Mouse (Mus musculus) spleen, postnatal 14 days (tissue): Measurements from ENCODE around the gene Prelid3b.
A peak's percentile ranks its signal among the peaks of the same experiment; 100 is the strongest.

Experiments used
- DNase-seq, 2 experiments: peaks; one replicate each; pipeline ENCODE4 v3.0.0; 2021 to 2022; ENCODE audit warnings: low spot score in 2 of 2

Gene Prelid3b

GRCm38 (mm10) chr2:174463370-174463769 lies 9.5 kb downstream of the Prelid3b start:
- no peak for DNase-seq

- DNase-seq = no peak
These were observed 13.5 kb downstream of the Prelid3b start for GRCm38 (mm10) chr2:174459365-174459764.

GRCm38 (mm10) chr2:174453681-174454080 lies 19.2 kb downstream of the Prelid3b start:
- DNase-seq = peak; percentile 41 to 53

GRCm38 (mm10) chr2:174450353-174450752 lies 22.5 kb downstream of the Prelid3b start, which contains the start of gene Tubb1:
Gene Tubb1, plus strand, starts transcription at chr2:174450695.
- no peak for DNase-seq

GRCm38 (mm10) chr2:174448405-174448804 lies 24.5 kb downstream of the Prelid3b start:
- no peak for DNase-seq

GRCm38 (mm10) chr2:174446905-174447304 lies 26.0 kb downstream of the Prelid3b start:
- DNase-seq = no peak

GRCm38 (mm10) chr2:174446492-174446891 lies 26.4 kb downstream of the Prelid3b start:
- DNase-seq = no peak

- DNase-seq = no peak
These were observed 27.9 kb downstream of the Prelid3b start for GRCm38 (mm10) chr2:174445018-174445417.

GRCm38 (mm10) chr2:174444359-174444758 lies 28.5 kb downstream of the Prelid3b start:
- no peak for DNase-seq

GRCm38 (mm10) chr2:174443046-174443445 lies 29.8 kb downstream of the Prelid3b start:
- no peak for DNase-seq

- DNase-seq = no peak
These were observed 30.4 kb downstream of the Prelid3b start for GRCm38 (mm10) chr2:174442460-174442859.

GRCm38 (mm10) chr2:174441898-174442297 lies 31.0 kb downstream of the Prelid3b start:
- DNase-seq = no peak

GRCm38 (mm10) chr2:174439961-174440360 lies 32.9 kb downstream of the Prelid3b start:
- no peak for DNase-seq

GRCm38 (mm10) chr2:174439450-174439838 lies 33.4 kb downstream of the Prelid3b start:
- no peak for DNase-seq

GRCm38 (mm10) chr2:174438737-174439449 lies 34.0 kb downstream of the Prelid3b start, which contains the start of gene Ctsz:
Gene Ctsz, minus strand, starts transcription at chr2:174439039.
- peak; percentile 64 to 69 for DNase-seq

- no peak for DNase-seq
These were observed 34.7 kb downstream of the Prelid3b start for GRCm38 (mm10) chr2:174438181-174438580.

GRCm38 (mm10) chr2:174437697-174437982 lies 35.2 kb downstream of the Prelid3b start:
- DNase-seq = peak in 1 of 2 experiments; percentile 49

- no peak for DNase-seq
These were observed 35.8 kb downstream of the Prelid3b start for GRCm38 (mm10) chr2:174436916-174437696.

- peak in 1 of 2 experiments; percentile 46 for DNase-seq
These were observed 36.7 kb downstream of the Prelid3b start for GRCm38 (mm10) chr2:174436076-174436701.

- no peak for DNase-seq
These were observed 37.9 kb downstream of the Prelid3b start for GRCm38 (mm10) chr2:174434943-174435342.

GRCm38 (mm10) chr2:174428996-174429591 lies 43.8 kb downstream of the Prelid3b start:
- no peak for DNase-seq
